Mouse (Mus musculus) ES-Bruce4 (cell line): ENCODE results near the gene Magi2.

Experiments used
- CTCF ChIP-seq: IDR thresholded peaks from one replicate; pipeline ENCODE4 v1.8.1; 2011; ENCODE audit warnings: low read depth, low read length
- POLR2A ChIP-seq: IDR thresholded peaks from one replicate; pipeline ENCODE4 v1.8.1; 2011; ENCODE audit warnings: low read length; ENCODE audit not compliant: insufficient read depth

DNA sequence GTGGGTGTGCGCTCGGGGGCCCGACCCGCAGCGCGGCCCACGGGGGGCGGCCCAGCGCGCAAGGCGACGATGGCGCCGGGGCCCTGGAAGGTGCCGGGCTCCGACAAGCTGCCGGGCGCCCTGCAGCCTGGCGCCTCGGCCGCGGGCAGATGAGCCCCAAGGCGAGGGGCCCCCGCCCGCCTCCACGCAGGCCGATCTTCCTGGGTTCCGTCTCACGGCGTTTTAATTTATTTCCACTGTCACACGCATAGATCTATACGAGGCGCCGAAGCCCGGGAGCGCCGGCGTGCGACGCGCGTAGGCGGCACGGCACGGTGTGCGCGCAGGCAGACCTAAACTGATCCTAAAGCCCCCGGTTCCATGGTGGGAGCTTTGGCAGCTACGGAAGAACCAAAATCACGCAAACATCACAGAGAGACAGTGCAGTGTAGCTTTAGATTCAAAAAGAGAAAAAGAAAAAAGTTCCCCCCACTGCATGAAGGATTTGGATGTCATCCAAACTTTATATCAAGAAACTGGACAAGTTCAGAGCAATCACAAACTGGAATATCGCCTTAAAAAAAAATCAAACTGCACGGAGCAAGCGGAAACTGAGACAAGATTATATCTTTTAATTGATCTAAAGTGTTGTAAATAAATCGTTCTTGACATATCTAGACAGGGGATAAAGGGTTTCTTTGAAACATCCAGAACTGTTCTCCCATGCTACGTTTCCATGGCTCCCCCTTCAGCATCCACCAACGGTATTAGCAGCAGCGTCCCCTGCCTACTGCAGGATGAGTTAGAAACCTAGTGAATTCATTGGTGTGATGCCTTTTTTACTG is 1475.9 kb downstream of the Magi2 start:
- TF ChIP-seq POLR2A = no peak
- TF ChIP-seq CTCF = peak; percentile 34
